Mouse (Mus musculus) cerebellum, adult 18-20 months (tissue): ENCODE results near the gene Osbpl10.
A peak's percentile ranks its signal among the peaks of the same experiment; 100 is the strongest.
"Not testable (repeated sequence)": the region's sequence is repeated elsewhere in the genome, so short reads cannot be mapped to it uniquely, and the experiment has no call there.

Experiments
- DNase-seq, 2 experiments: peaks; one replicate each; pipeline ENCODE4 v3.0.0; 2021

Gene Osbpl10

GRCm38 (mm10) chr9:114985741-114986140 lies 7.4 kb downstream of the Osbpl10 start:
- no peak for DNase-seq

GRCm38 (mm10) chr9:114986361-114986760 lies 8.0 kb downstream of the Osbpl10 start:
- DNase-seq: no peak

GRCm38 (mm10) chr9:114988029-114988428 lies 9.7 kb downstream of the Osbpl10 start:
- no peak for DNase-seq

GRCm38 (mm10) chr9:114988610-114989327 lies 10.4 kb downstream of the Osbpl10 start:
- peak in 1 of 2 experiments; percentile 24 for DNase-seq

- no peak for DNase-seq
Measured at GRCm38 (mm10) chr9:114990421-114990820, 12.1 kb downstream of the Osbpl10 start.

- DNase-seq: no peak
Measured at GRCm38 (mm10) chr9:114992528-114992927, 14.2 kb downstream of the Osbpl10 start.

GRCm38 (mm10) chr9:114995250-114995649 lies 16.9 kb downstream of the Osbpl10 start:
- no peak for DNase-seq

- DNase-seq: no peak
Measured at GRCm38 (mm10) chr9:114995716-114996115, 17.3 kb downstream of the Osbpl10 start.

GRCm38 (mm10) chr9:114996489-114996888 lies 18.1 kb downstream of the Osbpl10 start:
- DNase-seq: no peak

GRCm38 (mm10) chr9:114999010-114999770 lies 20.8 kb downstream of the Osbpl10 start:
- DNase-seq: no peak

GRCm38 (mm10) chr9:114999771-115000146 lies 21.4 kb downstream of the Osbpl10 start:
- DNase-seq: no peak

- no peak for DNase-seq
Measured at GRCm38 (mm10) chr9:115005446-115005845, 27.1 kb downstream of the Osbpl10 start.

- DNase-seq: no peak
Measured at GRCm38 (mm10) chr9:115007776-115008175, 29.4 kb downstream of the Osbpl10 start.

- DNase-seq: no peak
Measured at GRCm38 (mm10) chr9:115008194-115008593, 29.8 kb downstream of the Osbpl10 start.

GRCm38 (mm10) chr9:115012367-115012766 lies 34.0 kb downstream of the Osbpl10 start:
- no peak for DNase-seq

GRCm38 (mm10) chr9:115020141-115020540 lies 41.8 kb downstream of the Osbpl10 start:
- DNase-seq: no peak

GRCm38 (mm10) chr9:115021419-115021818 lies 43.0 kb downstream of the Osbpl10 start:
- DNase-seq: no peak

- DNase-seq: no peak
Measured at GRCm38 (mm10) chr9:115023137-115023536, 44.8 kb downstream of the Osbpl10 start.

- peak; percentile 44 to 61 for DNase-seq
Measured at GRCm38 (mm10) chr9:115023708-115024383, 45.5 kb downstream of the Osbpl10 start.

- no peak for DNase-seq
Measured at GRCm38 (mm10) chr9:115029307-115029706, 50.9 kb downstream of the Osbpl10 start.

GRCm38 (mm10) chr9:115030581-115030980 lies 52.2 kb downstream of the Osbpl10 start:
- DNase-seq: no peak

- DNase-seq: not testable (repeated sequence)
Measured at GRCm38 (mm10) chr9:115031046-115031445, 52.7 kb downstream of the Osbpl10 start.

GRCm38 (mm10) chr9:115032786-115033185 lies 54.4 kb downstream of the Osbpl10 start:
- DNase-seq: no peak

GRCm38 (mm10) chr9:115034271-115034670 lies 55.9 kb downstream of the Osbpl10 start:
- no peak for DNase-seq
